Mouse (Mus musculus) neural tube, embryonic 11.5 days (tissue): ENCODE results near the gene Wnt1. TPM values are rescaled to one million over a fixed set of nuclear protein-coding genes. Genes with fewer than 3 reads are reported as not detected.

Experiments used
- ATAC-seq: fragments of 200-750 bp; cut with Nextera tagmentation; 2 replicates; pipeline ENCODE4 v1.8.0; 2017; ENCODE audit warnings: moderate number of reproducible peaks, mild to moderate bottlenecking, moderate TSS enrichment, moderate library complexity; ENCODE audit not compliant: insufficient read depth, low FRiP score, low TSS enrichment
- DNase-seq: peaks from one replicate; pipeline ENCODE4 v3.0.0-alpha.2; 2015; ENCODE audit warnings: low spot score
- H3K27ac ChIP-seq: fragments of 300-500 bp; sonication (generic); 2 replicates; pipeline ENCODE4 v1.5.1; 2014; ENCODE audit warnings: low read depth, mild to moderate bottlenecking, low read length
- H3K27me3 ChIP-seq: fragments of 300-500 bp; sonication (generic); 2 replicates; pipeline ENCODE4 v1.6.1; 2014; ENCODE audit warnings: mild to moderate bottlenecking, low read length, mixed read lengths; ENCODE audit not compliant: control insufficient read depth, insufficient read depth
- H3K36me3 ChIP-seq: fragments of 300-500 bp; sonication (generic); 2 replicates; pipeline ENCODE4 v1.6.1; 2014; ENCODE audit warnings: mild to moderate bottlenecking, low read length, moderate library complexity, mixed read lengths; ENCODE audit not compliant: control insufficient read depth, insufficient read depth
- H3K4me1 ChIP-seq: fragments of 300-500 bp; sonication (generic); 2 replicates; pipeline ENCODE4 v1.6.1; 2014; ENCODE audit warnings: low read length, mixed read lengths; ENCODE audit not compliant: control insufficient read depth, insufficient read depth
- H3K4me2 ChIP-seq: fragments of 300-500 bp; sonication (generic); 2 replicates; pipeline ENCODE4 v1.6.1; 2014; ENCODE audit warnings: low read depth, mild to moderate bottlenecking, moderate library complexity
- H3K4me3 ChIP-seq: fragments of 300-500 bp; sonication (generic); 2 replicates; pipeline ENCODE4 v1.5.1; 2014; ENCODE audit warnings: low read depth, low read length
- H3K9ac ChIP-seq: fragments of 300-500 bp; sonication (generic); 2 replicates; pipeline ENCODE4 v1.6.1; 2014; ENCODE audit warnings: mild to moderate bottlenecking, low read length
- H3K9me3 ChIP-seq: fragments of 300-500 bp; sonication (generic); 2 replicates; pipeline ENCODE4 v1.6.1; 2016; ENCODE audit warnings: low read length; ENCODE audit not compliant: control insufficient read depth
- WGBS: fragments of 180-500 bp; shearing (Covaris S2); extraction: QIAGEN DNeasy Blood & Tissue Kit; methylation state at CpG from one replicate; pipeline ENCODE4 v1.1.7; 2014; 5-methylcytosine and 5-hydroxymethylcytosine counted together
- polyA plus RNA-seq: library from polyadenylated mRNA; unstranded; fragments of >200 nt; fragmentation: Nextera tagmentation; extraction: Ambion mirVana; gene quantifications from 2 replicates; pipeline ENCODE4 v1.2.1, GENCODE M21; 2014

Wnt1 gene
- polyA plus RNA-seq, 1 experiment from 2014 or later, result 12.9 TPM

DNA sequence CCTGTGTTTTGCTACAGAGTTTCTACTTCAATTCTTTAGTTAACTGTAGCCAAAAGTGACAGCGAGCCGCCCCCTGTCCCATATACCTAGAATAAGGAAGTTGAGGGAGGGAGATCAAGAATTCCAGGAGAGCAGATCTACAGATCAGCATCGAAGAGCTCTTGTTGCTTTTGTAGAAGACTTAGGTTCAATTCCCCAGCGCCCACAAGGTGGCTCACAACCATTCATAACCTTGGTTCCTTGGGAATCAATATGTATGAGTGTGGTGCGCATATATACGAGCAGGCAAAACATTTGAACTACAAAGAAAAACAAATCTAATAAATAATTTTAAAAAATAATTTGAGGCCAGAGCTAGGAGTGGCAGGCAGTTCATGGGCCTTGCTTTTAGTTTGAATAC, 8.5 kb upstream of the Wnt1 start:
- peaks cover 70% of the 10 kb centered on the region for H3K27me3 ChIP-seq
- H3K4me1 ChIP-seq, result peaks cover 8% of the 10 kb centered on the region
- no peak overlapping the region for H3K4me2 ChIP-seq
- H3K4me3 ChIP-seq, result no peak overlapping the region
- no peak overlapping the region for H3K27ac ChIP-seq
- ATAC-seq (no peak), DNase-seq (peak; percentile 12)
- H3K9ac ChIP-seq, result no peak overlapping the region
- H3K36me3 ChIP-seq, result no peaks in the 10 kb centered on the region
- WGBS, result 22% methylated on average over 6 of the region's 6 CpGs
- no peaks in the 10 kb centered on the region for H3K9me3 ChIP-seq

DNA sequence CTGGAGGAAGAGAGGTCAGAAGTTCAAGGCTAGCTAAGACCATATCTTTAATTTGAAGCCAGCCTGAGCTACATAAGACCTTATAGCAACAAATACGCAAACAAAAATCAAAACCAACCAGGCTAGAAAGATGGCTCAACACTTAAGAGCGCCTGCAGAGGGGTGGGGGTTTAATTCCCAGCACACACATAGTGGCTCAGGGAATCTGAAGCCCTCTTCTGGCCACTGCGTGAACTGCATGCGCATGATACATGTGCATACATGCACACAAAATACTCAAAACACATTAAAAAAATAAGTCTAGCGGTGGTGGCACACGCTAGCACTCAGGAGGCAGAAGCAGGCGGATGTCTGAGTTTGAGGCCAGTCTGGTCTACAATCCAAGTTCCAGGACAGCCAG, 3.9 kb upstream of the Wnt1 start:
- Histone ChIP-seq H3K27ac (no peak overlapping the region), H3K27me3 (peaks cover 58% of the 10 kb centered on the region), H3K4me3 (no peak overlapping the region), H3K4me1 (peaks cover 6% of the 10 kb centered on the region; the same call in 1 of the 2 replicates), H3K9me3 (no peaks in the 10 kb centered on the region), H3K9ac (no peak overlapping the region), H3K36me3 (no peaks in the 10 kb centered on the region; the same call in 1 of the 2 replicates), H3K4me2 (no peak overlapping the region)
- peak; percentile 33 for DNase-seq
- ATAC-seq, result no peak
- WGBS, result 32% methylated on average over 7 of the region's 7 CpGs

DNA sequence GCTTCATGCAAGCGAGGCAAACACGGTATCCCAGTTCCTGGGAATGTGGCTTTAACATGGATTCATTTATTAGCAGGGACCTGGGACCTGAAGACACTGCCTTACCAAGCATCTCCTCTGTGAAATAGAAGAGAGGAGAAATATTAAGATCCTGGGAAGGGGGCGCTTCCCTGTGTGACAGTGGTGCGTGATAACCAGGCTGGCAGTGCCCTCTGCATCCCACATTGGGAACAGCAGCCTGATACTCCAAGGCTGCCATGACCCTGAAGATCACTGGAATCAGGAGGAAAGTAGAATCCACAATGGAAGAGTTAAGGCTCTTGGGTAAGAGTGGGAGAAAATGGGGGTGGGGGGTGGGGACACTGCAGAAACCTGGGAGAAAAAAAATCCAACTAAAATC, 1.7 kb upstream of the Wnt1 start:
- peaks cover 61% of the 10 kb centered on the region for H3K27me3 ChIP-seq
- H3K4me3 ChIP-seq, result no peak overlapping the region
- whole genome bisulfite sequencing, result 34% methylated on average over 4 of the region's 4 CpGs
- no peak overlapping the region for H3K27ac ChIP-seq
- H3K9ac ChIP-seq, result no peak overlapping the region
- no peak for ATAC-seq
- no peak for DNase-seq
- H3K4me2 ChIP-seq, result no peak overlapping the region
- H3K4me1 ChIP-seq, result peaks cover 14% of the 10 kb centered on the region; the same call in 1 of the 2 replicates
- H3K36me3 ChIP-seq, result no peaks in the 10 kb centered on the region; the same call in 1 of the 2 replicates
- no peaks in the 10 kb centered on the region for H3K9me3 ChIP-seq

DNA sequence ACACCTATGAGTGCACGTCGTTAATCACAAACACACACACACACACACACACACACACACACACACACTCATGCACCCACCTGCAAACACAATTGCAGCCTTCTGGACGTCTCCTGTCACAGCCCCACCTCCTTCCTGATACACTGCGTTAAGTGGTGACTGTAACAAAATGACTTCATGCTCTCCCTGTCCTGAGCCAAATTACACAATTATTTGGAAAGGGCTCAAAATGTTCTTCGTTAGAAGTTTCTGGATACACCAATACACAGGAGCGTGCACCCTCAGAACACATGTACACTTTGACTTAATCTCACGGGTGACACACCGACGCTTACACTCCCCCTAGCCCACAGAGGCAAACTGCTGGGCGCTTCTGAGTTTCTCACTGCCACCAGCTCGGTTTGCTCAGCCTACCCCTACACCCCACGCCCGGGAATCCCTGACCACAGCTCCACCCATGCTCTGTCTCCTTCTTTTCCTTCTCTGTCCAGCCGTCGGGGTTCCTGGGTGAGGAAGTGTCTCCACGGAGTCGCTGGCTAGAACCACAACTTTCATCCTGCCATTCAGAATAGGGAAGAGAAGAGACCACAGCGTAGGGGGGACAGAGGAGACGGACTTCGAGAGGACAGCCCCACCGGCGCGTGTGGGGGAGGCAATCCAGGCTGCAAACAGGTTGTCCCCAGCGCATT, 541 bp upstream of the Wnt1 start:
- Histone ChIP-seq H3K4me1 (peaks cover 20% of the 10 kb centered on the region; the same call in 1 of the 2 replicates), H3K9ac (no peak overlapping the region), H3K9me3 (no peaks in the 10 kb centered on the region), H3K36me3 (no peaks in the 10 kb centered on the region; the same call in 1 of the 2 replicates), H3K4me2 (peak overlapping the region; percentile 22; the same call in 1 of the 2 replicates), H3K27me3 (peaks cover 72% of the 10 kb centered on the region), H3K27ac (no peak overlapping the region), H3K4me3 (peak overlapping the region; percentile 27)
- DNase-seq, result no peak
- 9% methylated on average over 24 of the region's 24 CpGs for WGBS
- no peak for ATAC-seq

DNA sequence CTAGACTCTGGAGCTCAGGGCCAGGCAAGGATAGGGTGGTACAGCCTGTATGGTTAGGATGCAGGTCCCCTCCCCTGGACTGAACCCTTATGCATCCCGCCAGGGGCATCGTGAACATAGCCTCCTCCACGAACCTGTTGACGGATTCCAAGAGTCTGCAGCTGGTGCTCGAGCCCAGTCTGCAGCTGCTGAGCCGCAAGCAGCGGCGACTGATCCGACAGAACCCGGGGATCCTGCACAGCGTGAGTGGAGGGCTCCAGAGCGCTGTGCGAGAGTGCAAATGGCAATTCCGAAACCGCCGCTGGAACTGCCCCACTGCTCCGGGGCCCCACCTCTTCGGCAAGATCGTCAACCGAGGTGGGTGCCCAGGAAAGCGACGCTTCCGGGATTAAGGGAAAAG, 1.1 kb downstream of the Wnt1 start:
- no peaks in the 10 kb centered on the region; the same call in 1 of the 2 replicates for H3K36me3 ChIP-seq
- peak overlapping the region; percentile 27 for H3K4me3 ChIP-seq
- peaks cover 83% of the 10 kb centered on the region for H3K27me3 ChIP-seq
- 0% methylated on average over 23 of the region's 23 CpGs for WGBS
- no peak for ATAC-seq
- peaks cover 20% of the 10 kb centered on the region; the same call in 1 of the 2 replicates for H3K4me1 ChIP-seq
- no peak overlapping the region for H3K27ac ChIP-seq
- H3K9me3 ChIP-seq, result no peaks in the 10 kb centered on the region
- H3K4me2 ChIP-seq, result peak overlapping the region; percentile 25
- DNase-seq, result no peak
- H3K9ac ChIP-seq, result peak overlapping the region; percentile 26

DNA sequence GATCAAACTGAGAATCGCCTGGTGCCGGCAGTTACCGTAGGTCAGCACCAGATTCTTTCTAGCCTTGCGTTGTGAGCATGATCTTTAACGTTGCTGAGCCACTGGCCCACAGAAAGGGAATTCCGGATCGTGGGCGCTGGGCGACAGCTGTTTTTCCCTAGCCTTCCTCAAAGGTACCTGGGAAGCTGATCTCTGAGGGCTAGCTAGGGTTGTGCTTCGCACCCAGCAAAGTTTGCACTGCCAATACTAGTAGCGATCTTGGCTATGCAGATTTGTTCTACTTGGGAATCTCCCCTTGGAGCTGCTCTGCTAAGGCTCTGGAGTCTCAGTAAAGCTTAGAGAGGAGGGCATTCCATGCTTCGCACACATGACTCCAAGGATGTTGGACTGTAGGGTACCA, 1.6 kb downstream of the Wnt1 start:
- H3K27me3 ChIP-seq, result peaks cover 88% of the 10 kb centered on the region
- H3K4me1 ChIP-seq, result peaks cover 20% of the 10 kb centered on the region; the same call in 1 of the 2 replicates
- ATAC-seq (no peak), DNase-seq (peak; percentile 49)
- peak overlapping the region; percentile 27 for H3K4me3 ChIP-seq
- H3K36me3 ChIP-seq, result no peaks in the 10 kb centered on the region; the same call in 1 of the 2 replicates
- H3K27ac ChIP-seq, result no peak overlapping the region
- peak overlapping the region; percentile 26 for H3K9ac ChIP-seq
- WGBS, result 1% methylated on average over 12 of the region's 12 CpGs
- H3K4me2 ChIP-seq, result peak overlapping the region; percentile 25
- no peaks in the 10 kb centered on the region for H3K9me3 ChIP-seq

DNA sequence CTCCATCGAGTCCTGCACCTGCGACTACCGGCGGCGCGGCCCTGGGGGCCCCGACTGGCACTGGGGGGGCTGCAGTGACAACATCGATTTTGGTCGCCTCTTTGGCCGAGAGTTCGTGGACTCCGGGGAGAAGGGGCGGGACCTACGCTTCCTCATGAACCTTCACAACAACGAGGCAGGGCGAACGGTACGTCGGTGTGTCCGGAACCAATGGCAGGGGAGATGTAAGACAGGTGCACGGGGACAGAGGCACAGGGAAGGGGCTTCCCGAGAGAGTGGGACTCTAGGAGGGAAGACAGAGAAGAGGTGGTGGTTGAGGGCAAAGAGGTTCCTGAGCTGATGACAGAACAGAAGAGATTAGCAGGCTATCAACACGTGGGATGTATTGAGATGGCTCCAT, 2.1 kb downstream of the Wnt1 start:
- ATAC-seq (no peak), DNase-seq (peak; percentile 13)
- Histone ChIP-seq H3K27ac (no peak overlapping the region), H3K9me3 (no peaks in the 10 kb centered on the region), H3K4me2 (peak overlapping the region; percentile 25; the same call in 1 of the 2 replicates), H3K36me3 (no peaks in the 10 kb centered on the region; the same call in 1 of the 2 replicates), H3K9ac (no peak overlapping the region; the same call in 1 of the 2 replicates), H3K4me1 (peaks cover 25% of the 10 kb centered on the region), H3K27me3 (peaks cover 94% of the 10 kb centered on the region), H3K4me3 (peak overlapping the region; percentile 27)
- under 1% methylated on average over 23 of the region's 23 CpGs for WGBS

DNA sequence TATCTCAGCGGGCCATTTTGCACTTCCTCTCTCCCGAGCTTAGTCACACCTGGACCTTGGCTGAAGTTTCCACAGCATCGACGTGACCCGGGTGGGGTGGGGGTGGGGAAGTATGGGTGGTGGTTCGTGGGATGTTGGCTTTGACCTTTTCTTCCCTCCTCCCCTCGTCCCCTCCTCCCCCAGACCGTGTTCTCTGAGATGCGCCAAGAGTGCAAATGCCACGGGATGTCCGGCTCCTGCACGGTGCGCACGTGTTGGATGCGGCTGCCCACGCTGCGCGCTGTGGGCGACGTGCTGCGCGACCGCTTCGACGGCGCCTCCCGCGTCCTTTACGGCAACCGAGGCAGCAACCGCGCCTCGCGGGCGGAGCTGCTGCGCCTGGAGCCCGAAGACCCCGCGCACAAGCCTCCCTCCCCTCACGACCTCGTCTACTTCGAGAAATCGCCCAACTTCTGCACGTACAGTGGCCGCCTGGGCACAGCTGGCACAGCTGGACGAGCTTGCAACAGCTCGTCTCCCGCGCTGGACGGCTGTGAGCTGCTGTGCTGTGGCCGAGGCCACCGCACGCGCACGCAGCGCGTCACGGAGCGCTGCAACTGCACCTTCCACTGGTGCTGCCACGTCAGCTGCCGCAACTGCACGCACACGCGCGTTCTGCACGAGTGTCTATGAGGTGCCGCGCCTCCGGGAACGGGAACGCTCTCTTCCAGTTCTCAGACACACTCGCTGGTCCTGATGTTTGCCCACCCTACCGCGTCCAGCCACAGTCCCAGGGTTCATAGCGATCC, 2.8 kb downstream of the Wnt1 start:
- 1% methylated on average over 74 of the region's 75 CpGs for WGBS
- Histone ChIP-seq H3K27ac (no peak overlapping the region), H3K9ac (0 out of 2 replicates have a peak overlapping the region, but pooled peaks have one; percentile 4), H3K9me3 (no peaks in the 10 kb centered on the region), H3K4me1 (peaks cover 30% of the 10 kb centered on the region), H3K27me3 (peaks cover 96% of the 10 kb centered on the region), H3K4me2 (peak overlapping the region; percentile 31), H3K36me3 (no peaks in the 10 kb centered on the region; the same call in 1 of the 2 replicates), H3K4me3 (peak overlapping the region; percentile 23)
- DNase-seq, result peak; percentile 35
- ATAC-seq, result no peak
